Mouse (Mus musculus): ENCODE measurements around the gene Pcyox1. TPM values are rescaled to one million over a fixed set of nuclear protein-coding genes. Genes with fewer than 3 reads are reported as not detected.
A peak's percentile ranks its signal among the peaks of the same experiment; 100 is the strongest.

The Pcyox1 gene
- 8.2 and 12.4 TPM in 2 replicates for polyA plus RNA-seq (2012; ENCODE audit: insufficient read depth, low replicate concordance)

DNA sequence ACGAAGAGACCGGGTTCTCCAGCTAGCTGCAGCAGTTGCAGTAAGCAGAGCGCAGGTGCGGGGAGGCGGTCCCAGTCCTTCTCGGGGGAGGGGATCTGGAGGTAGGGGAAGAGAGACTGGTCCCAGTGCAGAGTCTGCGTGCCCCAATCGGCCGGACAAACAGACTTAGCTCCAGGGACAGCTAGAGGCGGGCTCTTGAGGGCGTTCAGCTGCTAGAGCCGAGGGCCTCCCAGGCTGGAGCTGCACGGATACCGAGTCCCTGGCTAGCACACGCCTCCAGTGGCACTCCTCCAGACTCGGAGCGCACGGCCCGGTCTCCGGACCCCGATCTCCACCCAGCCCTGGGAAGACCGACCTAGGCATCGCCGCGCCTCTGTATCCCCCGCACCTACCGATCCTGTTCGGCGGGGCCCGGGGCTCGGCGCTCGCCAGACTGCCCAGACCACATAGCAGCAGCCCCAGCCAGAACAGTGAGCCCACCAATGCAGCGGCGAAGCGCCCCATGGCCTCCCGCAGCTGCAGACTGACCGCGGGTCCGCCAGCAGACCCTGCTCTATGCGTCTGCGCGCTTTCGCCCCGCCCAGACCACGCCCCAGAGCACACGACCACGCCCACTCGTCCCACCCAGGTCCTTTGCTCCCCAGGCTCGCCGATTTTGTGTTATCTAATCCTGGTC lies at the start of gene Pcyox1:
Pcyox1 (minus strand) TSS at position 574 of the 676 bp plus-strand sequence.
- TF ChIP-seq FLI1 (IDR thresholded peaks at IDR 0.05; ENCODE audit: low read length) (no peak), GATA1 (IDR thresholded peaks at IDR 0.05; ENCODE audit: borderline replicate concordance, low read length) (no peak)
- Histone ChIP-seq H3K4me1 (peaks cover 54% of the 10 kb centered on the region), H3K9me3 (no peaks in the 10 kb centered on the region), H3K27me3 (replicated peaks) (no peaks in the 10 kb centered on the region), H3K4me3 (replicated peaks) (peak within 1 kb of the TSS; percentile 98), H3K36me3 (replicated peaks; ENCODE audit: low read length) (peaks cover 22% of the 10 kb centered on the region)

DNA sequence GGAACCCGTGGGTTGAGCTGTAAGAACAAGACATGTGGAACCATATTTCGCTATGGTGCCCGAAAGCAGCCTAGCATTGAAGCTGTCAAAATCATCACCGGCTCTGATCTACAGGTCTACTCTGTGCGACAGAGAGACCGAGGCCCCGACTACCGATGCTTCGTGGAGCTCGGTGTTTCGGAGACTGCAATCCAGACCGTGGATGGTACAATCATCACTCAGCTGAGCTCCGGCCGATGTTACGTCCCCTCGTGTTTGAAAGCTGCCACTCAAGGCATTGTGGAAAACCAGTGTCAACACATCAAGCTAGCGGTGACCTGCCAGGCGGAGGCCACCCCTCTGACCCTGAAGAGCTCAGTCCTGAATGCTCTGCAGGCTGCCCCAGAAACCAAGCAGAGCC lies 48.6 kb upstream of the Pcyox1 start:
- H3K9me3 ChIP-seq = no peaks in the 10 kb centered on the region
- TF ChIP-seq FLI1 (IDR thresholded peaks at IDR 0.05; ENCODE audit: low read length) = no peak
- peaks cover 69% of the 10 kb centered on the region for H3K36me3 ChIP-seq (replicated peaks; ENCODE audit: low read length)
- H3K4me3 ChIP-seq (replicated peaks) = peak overlapping the region; percentile 10
- H3K27me3 ChIP-seq (replicated peaks) = no peaks in the 10 kb centered on the region
- peaks cover 29% of the 10 kb centered on the region for H3K4me1 ChIP-seq

DNA sequence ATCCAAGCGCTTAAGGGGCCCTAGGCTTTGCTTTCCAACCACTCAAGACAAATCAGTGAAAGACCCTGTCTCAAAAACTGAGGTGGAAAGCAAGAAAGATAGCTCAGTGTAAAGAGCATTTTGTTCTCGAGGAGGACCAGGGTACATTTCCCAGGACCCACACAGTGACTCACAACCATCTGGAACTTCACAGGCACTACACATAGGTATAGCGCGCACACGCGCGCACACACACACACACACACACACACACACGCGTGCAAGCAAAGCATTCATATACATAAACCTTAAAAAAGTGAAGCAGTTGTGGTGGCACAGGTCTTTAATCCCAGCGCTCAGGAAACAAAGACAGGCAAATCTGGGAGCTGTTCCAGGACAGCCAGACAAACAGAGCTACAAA lies 44.6 kb upstream of the Pcyox1 start:
- TF ChIP-seq FLI1 (IDR thresholded peaks at IDR 0.05; ENCODE audit: low read length) = no peak
- TF ChIP-seq GATA1 (IDR thresholded peaks at IDR 0.05; ENCODE audit: borderline replicate concordance, low read length) = no peak
- peaks cover 45% of the 10 kb centered on the region for H3K36me3 ChIP-seq (replicated peaks; ENCODE audit: low read length)
- peaks cover 27% of the 10 kb centered on the region for H3K4me1 ChIP-seq
- H3K9me3 ChIP-seq = no peaks in the 10 kb centered on the region
- no peaks in the 10 kb centered on the region for H3K27me3 ChIP-seq (replicated peaks)
- H3K4me3 ChIP-seq (replicated peaks) = no peak overlapping the region

DNA sequence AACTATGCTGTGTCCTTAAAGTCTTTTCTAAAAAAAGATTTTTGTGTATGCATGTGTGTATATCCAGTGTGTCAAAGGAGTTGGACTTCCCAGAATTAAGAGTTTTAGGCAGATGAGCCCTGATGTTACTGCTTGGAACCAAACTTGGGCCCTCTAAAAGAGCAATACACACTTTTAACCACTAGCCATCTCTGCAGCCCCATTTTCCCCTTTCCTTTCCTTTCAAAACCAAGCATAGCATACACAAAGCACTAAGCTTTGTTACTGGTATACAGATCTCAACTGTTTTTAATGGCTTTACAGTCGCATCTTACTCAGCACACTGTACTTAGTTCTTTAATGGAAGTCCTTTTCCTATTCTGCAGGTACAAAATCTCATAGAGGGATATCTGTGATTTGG lies 42.6 kb upstream of the Pcyox1 start:
- Histone ChIP-seq H3K9me3 (no peaks in the 10 kb centered on the region), H3K4me3 (replicated peaks) (peak overlapping the region; percentile 100), H3K36me3 (replicated peaks; ENCODE audit: low read length) (peaks cover 49% of the 10 kb centered on the region), H3K27me3 (replicated peaks) (no peaks in the 10 kb centered on the region), H3K4me1 (peaks cover 14% of the 10 kb centered on the region)
- TF ChIP-seq FLI1 (IDR thresholded peaks at IDR 0.05; ENCODE audit: low read length) (no peak), GATA1 (IDR thresholded peaks at IDR 0.05; ENCODE audit: borderline replicate concordance, low read length) (no peak)

DNA sequence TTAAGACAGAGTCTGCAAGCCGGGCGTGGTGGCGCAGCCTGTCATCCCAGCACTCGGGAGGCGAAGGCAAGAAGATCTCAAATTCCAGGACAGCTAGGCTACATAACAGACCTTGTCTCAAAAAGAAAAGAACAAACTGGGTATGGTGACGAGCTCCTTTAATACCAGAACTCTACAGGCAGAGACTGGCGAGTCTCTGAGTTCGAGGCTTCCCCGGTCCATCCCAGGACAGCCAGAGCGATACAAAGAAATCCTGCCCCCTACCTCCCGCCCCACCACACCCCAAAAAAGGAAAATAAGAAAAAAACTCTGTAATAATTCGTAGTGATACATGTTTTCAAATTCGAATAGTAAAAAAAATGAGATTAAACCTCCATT lies 42.2 kb upstream of the Pcyox1 start:
- peaks cover 49% of the 10 kb centered on the region for H3K36me3 ChIP-seq (replicated peaks; ENCODE audit: low read length)

DNA sequence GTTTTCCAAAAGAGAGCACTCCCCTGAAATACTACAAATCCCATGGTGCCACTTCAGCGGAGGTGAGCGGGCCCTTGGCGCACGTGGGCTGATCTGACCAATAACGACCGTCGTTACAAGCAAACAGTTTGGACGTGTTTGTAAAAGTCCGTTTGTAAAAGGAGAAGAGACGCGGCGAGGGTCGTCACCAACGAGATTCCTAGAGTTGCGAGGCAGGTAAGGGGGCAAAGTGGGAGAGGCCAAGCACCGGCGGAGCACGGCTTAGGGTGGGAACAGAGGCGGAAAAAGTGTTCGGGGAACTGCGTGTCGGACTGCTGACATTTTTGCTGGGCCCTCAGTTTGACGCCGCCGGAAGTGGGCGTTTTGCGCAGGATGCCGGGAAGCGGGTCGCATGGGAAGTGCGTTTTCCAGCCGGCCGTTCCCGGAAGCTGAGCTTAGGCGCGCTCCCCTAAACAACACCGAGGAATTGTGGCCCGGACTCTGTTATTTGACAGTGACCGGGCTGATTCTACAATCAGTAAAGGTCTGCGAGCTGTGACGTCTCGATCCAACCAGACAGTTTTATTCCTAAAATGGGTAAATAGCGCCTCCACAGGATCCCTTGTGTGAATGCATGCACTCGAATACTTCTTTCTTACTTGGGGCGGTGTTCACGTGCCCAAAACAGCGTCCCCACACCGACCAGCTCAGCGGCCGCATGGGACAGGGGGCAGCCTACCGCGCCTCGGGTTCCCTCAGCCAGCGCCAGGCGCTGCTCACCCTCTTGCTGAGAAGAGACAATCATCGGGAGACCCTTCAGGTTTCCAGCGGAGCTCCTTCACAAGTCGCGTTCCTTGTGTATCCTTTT lies 41.5 kb upstream of the Pcyox1 start, which contains the start of gene C87436:
C87436 (plus strand) TSS at position 103 of the 847 bp plus-strand sequence.
- Histone ChIP-seq H3K4me3 (replicated peaks) (peak within 1 kb of the TSS; percentile 100), H3K4me1 (peaks cover 14% of the 10 kb centered on the region), H3K9me3 (no peaks in the 10 kb centered on the region), H3K27me3 (replicated peaks) (no peaks in the 10 kb centered on the region), H3K36me3 (replicated peaks; ENCODE audit: low read length) (peaks cover 49% of the 10 kb centered on the region)
- peak; percentile 91 for TF ChIP-seq FLI1 (IDR thresholded peaks at IDR 0.05; ENCODE audit: low read length)
- no peak for TF ChIP-seq GATA1 (IDR thresholded peaks at IDR 0.05; ENCODE audit: borderline replicate concordance, low read length)

More for the DNA sequence above, 42.2 kb upstream of the Pcyox1 start:
- TF ChIP-seq GATA1 (IDR thresholded peaks at IDR 0.05; ENCODE audit: borderline replicate concordance, low read length) (no peak), FLI1 (IDR thresholded peaks at IDR 0.05; ENCODE audit: low read length) (no peak)
- Histone ChIP-seq H3K4me1 (peaks cover 14% of the 10 kb centered on the region), H3K27me3 (replicated peaks) (no peaks in the 10 kb centered on the region), H3K4me3 (replicated peaks) (peak overlapping the region; percentile 100), H3K9me3 (no peaks in the 10 kb centered on the region)

DNA sequence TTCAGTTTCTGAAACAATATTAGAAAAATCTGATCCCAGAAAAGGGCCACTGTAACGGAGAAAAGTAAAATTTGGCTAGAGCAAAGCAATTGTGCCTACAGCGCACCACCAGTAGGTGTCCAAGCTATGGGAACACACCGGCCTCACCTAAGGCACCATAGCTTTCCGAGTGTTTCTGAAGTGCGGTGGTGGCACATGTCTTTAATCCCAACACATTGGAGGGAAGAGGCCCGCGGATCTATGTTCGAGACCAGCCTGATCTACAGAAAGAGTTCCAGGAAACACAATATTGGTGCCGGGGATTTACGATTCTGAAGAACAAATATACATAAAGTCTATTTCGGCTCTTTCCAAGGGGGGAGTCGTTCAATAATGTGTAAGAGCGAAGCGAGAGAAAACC lies 40.8 kb upstream of the Pcyox1 start:
- H3K4me3 ChIP-seq (replicated peaks) = peak overlapping the region; percentile 100
- H3K9me3 ChIP-seq = no peaks in the 10 kb centered on the region
- peaks cover 14% of the 10 kb centered on the region for H3K4me1 ChIP-seq
- H3K36me3 ChIP-seq (replicated peaks; ENCODE audit: low read length) = peaks cover 50% of the 10 kb centered on the region
- H3K27me3 ChIP-seq (replicated peaks) = no peaks in the 10 kb centered on the region
- TF ChIP-seq FLI1 (IDR thresholded peaks at IDR 0.05; ENCODE audit: low read length) (no peak), GATA1 (IDR thresholded peaks at IDR 0.05; ENCODE audit: borderline replicate concordance, low read length) (no peak)

DNA sequence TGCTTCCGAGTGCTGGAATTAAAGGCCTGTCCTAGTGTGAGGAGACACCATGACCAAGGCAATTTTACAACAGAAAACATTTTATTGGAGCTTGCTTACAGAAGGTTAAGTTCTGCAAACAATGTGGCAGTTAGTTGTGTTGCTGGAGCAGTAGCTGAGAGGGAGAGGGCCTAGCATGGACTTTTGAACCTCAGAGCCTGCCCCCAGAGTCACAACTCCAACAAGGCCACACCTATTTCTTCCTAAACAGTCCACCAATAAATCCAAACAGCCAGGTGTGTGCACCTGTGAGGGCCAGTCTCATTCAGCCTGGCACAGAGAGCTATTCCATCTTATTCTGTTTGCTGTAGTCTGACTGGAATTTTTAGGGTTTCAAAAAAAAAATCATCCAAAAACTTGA lies 36.7 kb upstream of the Pcyox1 start:
- H3K4me1 ChIP-seq = peaks cover 6% of the 10 kb centered on the region
- no peaks in the 10 kb centered on the region for H3K9me3 ChIP-seq
- no peaks in the 10 kb centered on the region for H3K27me3 ChIP-seq (replicated peaks)
- TF ChIP-seq FLI1 (IDR thresholded peaks at IDR 0.05; ENCODE audit: low read length) (no peak), GATA1 (IDR thresholded peaks at IDR 0.05; ENCODE audit: borderline replicate concordance, low read length) (no peak)
- H3K36me3 ChIP-seq (replicated peaks; ENCODE audit: low read length) = peaks cover 74% of the 10 kb centered on the region
- no peak overlapping the region for H3K4me3 ChIP-seq (replicated peaks)

DNA sequence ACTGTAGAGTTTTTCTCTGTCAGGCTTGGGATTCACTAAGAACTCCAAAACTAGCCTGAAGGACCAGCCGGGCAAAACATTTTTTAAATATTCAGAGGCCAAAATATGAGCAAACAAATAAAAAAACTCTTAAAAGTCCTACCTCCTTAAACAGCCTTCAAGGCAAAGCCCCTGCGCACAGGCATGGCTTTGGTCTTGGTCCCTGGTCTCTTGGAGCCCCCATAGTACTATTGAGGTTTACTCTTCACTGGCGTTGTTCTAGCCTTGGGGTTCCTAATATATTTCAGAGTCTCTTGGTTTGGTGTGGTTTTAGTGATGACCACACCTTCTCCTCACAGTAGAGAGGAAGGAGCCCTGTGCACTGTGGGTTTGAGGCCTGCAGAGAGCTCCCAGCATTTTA lies 34.6 kb upstream of the Pcyox1 start:
- no peak overlapping the region for H3K4me3 ChIP-seq (replicated peaks)
- no peak for TF ChIP-seq GATA1 (IDR thresholded peaks at IDR 0.05; ENCODE audit: borderline replicate concordance, low read length)
- no peak for TF ChIP-seq FLI1 (IDR thresholded peaks at IDR 0.05; ENCODE audit: low read length)
- H3K9me3 ChIP-seq = no peaks in the 10 kb centered on the region
- peaks cover 94% of the 10 kb centered on the region for H3K36me3 ChIP-seq (replicated peaks; ENCODE audit: low read length)
- H3K27me3 ChIP-seq (replicated peaks) = no peaks in the 10 kb centered on the region
- no peaks in the 10 kb centered on the region for H3K4me1 ChIP-seq

DNA sequence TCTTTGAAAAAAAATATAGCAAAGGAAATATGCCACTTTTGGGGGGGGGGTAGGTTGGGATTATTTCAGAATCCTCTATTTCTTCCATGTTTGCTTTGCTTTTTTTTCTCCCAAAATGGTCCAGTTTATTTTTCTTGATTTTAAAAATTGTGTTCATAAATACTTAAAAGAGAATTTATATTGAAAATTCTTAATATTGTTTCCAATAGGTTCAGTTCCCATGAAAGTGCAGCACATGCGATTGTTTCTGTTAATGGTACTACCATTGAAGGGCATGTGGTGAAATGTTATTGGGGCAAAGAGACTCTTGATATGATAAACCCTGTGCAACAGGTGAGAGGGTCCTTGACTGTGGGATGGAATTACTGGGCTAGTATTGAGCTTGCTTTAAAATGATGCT lies 29.4 kb upstream of the Pcyox1 start, which contains the start of gene Gm44790:
Gm44790 (plus strand) TSS at position 301 of the 400 bp plus-strand sequence.
- Histone ChIP-seq H3K9me3 (no peaks in the 10 kb centered on the region), H3K4me3 (replicated peaks) (no peak within 1 kb of the TSS), H3K36me3 (replicated peaks; ENCODE audit: low read length) (peaks cover 87% of the 10 kb centered on the region), H3K4me1 (no peaks in the 10 kb centered on the region), H3K27me3 (replicated peaks) (no peaks in the 10 kb centered on the region)
- no peak for TF ChIP-seq GATA1 (IDR thresholded peaks at IDR 0.05; ENCODE audit: borderline replicate concordance, low read length)
- TF ChIP-seq FLI1 (IDR thresholded peaks at IDR 0.05; ENCODE audit: low read length) = no peak
